Mouse (Mus musculus): ENCODE measurements around the gene Fut4. TPM values are rescaled to one million over a fixed set of nuclear protein-coding genes. Genes with fewer than 3 reads are reported as not detected.

The Fut4 gene
- polyA plus RNA-seq, 1 experiment from 2014 or later: 1.9 TPM

Other genes starting within 250 kb of the Fut4 start
- 8.7 and 12.5 TPM in 2 replicates for gene Amotl1, start 107.3 kb downstream of the Fut4 start, polyA plus RNA-seq (2014; fragmentation: Nextera tagmentation; extraction: Ambion mirVana)
- 0.40 and 0.41 TPM in 2 replicates for gene Piwil4, start 11.7 kb downstream of the Fut4 start, polyA plus RNA-seq (2014; fragmentation: Nextera tagmentation; extraction: Ambion mirVana)
- 0.67 and 1.2 TPM in 2 replicates for gene 1700012B09Rik, start 18.6 kb upstream of the Fut4 start, polyA plus RNA-seq (2014; fragmentation: Nextera tagmentation; extraction: Ambion mirVana)
- 9.0 and 16.1 TPM in 2 replicates for gene Mre11a, start 32.3 kb upstream of the Fut4 start, polyA plus RNA-seq (2014; fragmentation: Nextera tagmentation; extraction: Ambion mirVana)
- 32.2 and 35.4 TPM in 2 replicates for gene Ankrd49, start 32.5 kb upstream of the Fut4 start, polyA plus RNA-seq (2014; fragmentation: Nextera tagmentation; extraction: Ambion mirVana)
- gene Gpr83, start 107.8 kb upstream of the Fut4 start, polyA plus RNA-seq (2014; fragmentation: Nextera tagmentation; extraction: Ambion mirVana): 3.5 TPM in 2 replicates
- gene Izumo1r, start 151.6 kb upstream of the Fut4 start, polyA plus RNA-seq (2014; fragmentation: Nextera tagmentation; extraction: Ambion mirVana): not detected in 2 replicates